Mouse (Mus musculus) bone marrow, adult 2 months (tissue): Measurements from ENCODE around the gene Stac3.

Source experiments
- CTCF ChIP-seq: fragments of 200-500 bp; IDR thresholded peaks from 2 replicates; pipeline ENCODE4 v1.5.1; 2011; ENCODE audit warnings: low read length, control low read depth; ENCODE audit not compliant: control insufficient read depth, insufficient read depth
- POLR2A ChIP-seq: fragments of 200-500 bp; IDR thresholded peaks from 2 replicates; pipeline ENCODE4 v1.6.1; 2011; ENCODE audit warnings: low read depth, mild to moderate bottlenecking, control low read depth, low read length, borderline replicate concordance; ENCODE audit not compliant: control insufficient read depth

- TF ChIP-seq CTCF = no peak
- TF ChIP-seq POLR2A = no peak
These were observed at the start of gene Stac3 for GRCm38 (mm10) chr10:127500894-127501893.
